Mouse (Mus musculus) embryonic facial prominence, embryonic 14.5 days (tissue): ENCODE measurements around the gene Parvg. TPM values are rescaled to one million over a fixed set of nuclear protein-coding genes. Genes with fewer than 3 reads are reported as not detected.

Experiments
- ATAC-seq: fragments of 200-750 bp; cut with Nextera tagmentation; 2 replicates; pipeline ENCODE4 v1.8.0; 2017; ENCODE audit warnings: low read depth, moderate number of reproducible peaks, moderate TSS enrichment
- DNase-seq: peaks from one replicate; pipeline ENCODE4 v3.0.0-alpha.2; 2015; ENCODE audit warnings: low spot score
- H3K27ac ChIP-seq: fragments of 300-500 bp; sonication (generic); replicated peaks from 2 replicates; pipeline ENCODE4 v1.5.1; 2014; ENCODE audit warnings: low read depth, mild to moderate bottlenecking, low read length, moderate library complexity
- H3K27me3 ChIP-seq: fragments of 300-500 bp; sonication (generic); replicated peaks from 2 replicates; pipeline ENCODE4 v1.6.1; 2014; ENCODE audit warnings: low read length; ENCODE audit not compliant: control insufficient read depth, insufficient read depth
- H3K36me3 ChIP-seq: fragments of 300-500 bp; sonication (generic); 2 replicates; pipeline ENCODE4 v1.6.1; 2014; ENCODE audit warnings: low read length, mixed read lengths; ENCODE audit not compliant: control insufficient read depth, insufficient read depth
- H3K4me1 ChIP-seq: fragments of 300-500 bp; sonication (generic); 2 replicates; pipeline ENCODE4 v1.6.1; 2014; ENCODE audit warnings: antibody characterized with exemption, low read length; ENCODE audit not compliant: control insufficient read depth, insufficient read depth
- H3K4me2 ChIP-seq: fragments of 300-500 bp; sonication (generic); 2 replicates; pipeline ENCODE4 v1.6.1; 2014; ENCODE audit warnings: low read depth, mild to moderate bottlenecking, low read length, moderate library complexity, mixed read lengths
- H3K4me3 ChIP-seq: fragments of 300-500 bp; sonication (generic); 2 replicates; pipeline ENCODE4 v1.5.1; 2014; ENCODE audit warnings: low read depth, mild to moderate bottlenecking, low read length
- H3K9ac ChIP-seq: fragments of 300-500 bp; sonication (generic); 2 replicates; pipeline ENCODE4 v1.6.1; 2014; ENCODE audit warnings: low read depth, mild to moderate bottlenecking, low read length, moderate library complexity, mixed read lengths
- H3K9me3 ChIP-seq: fragments of 300-500 bp; sonication (generic); 2 replicates; pipeline ENCODE4 v1.6.1; 2016; ENCODE audit warnings: low read length; ENCODE audit not compliant: control insufficient read depth
- WGBS: fragments of 180-500 bp; shearing (Covaris S2); extraction: QIAGEN DNeasy Blood & Tissue Kit; methylation state at CpG from one replicate; pipeline ENCODE4 v1.1.7; 2014; 5-methylcytosine and 5-hydroxymethylcytosine counted together
- polyA plus RNA-seq: library from polyadenylated mRNA; unstranded; fragments of >200 nt; fragmentation: Nextera tagmentation; extraction: Ambion mirVana; gene quantifications from 2 replicates; pipeline ENCODE4 v1.2.1, GENCODE M21; 2014

Gene Parvg
- polyA plus RNA-seq, 1 experiment from 2014 or later: 2.4 TPM

- Histone ChIP-seq H3K36me3 (no peaks in the 10 kb centered on the region), H3K27ac (peak overlapping the region; percentile 61; the same call in 1 of the 2 replicates), H3K4me3 (no peak overlapping the region), H3K27me3 (no peaks in the 10 kb centered on the region), H3K4me2 (no peak overlapping the region), H3K9me3 (0 out of 2 replicates have a peak, but pooled peaks cover 5% of the 10 kb centered on the region), H3K4me1 (peaks cover 27% of the 10 kb centered on the region), H3K9ac (no peak overlapping the region)
- DNase-seq: peak; percentile 45
- peak; percentile 31 for ATAC-seq
- WGBS: 28% methylated on average over 9 of the region's 9 CpGs
Measured at GRCm38 (mm10) chr15:84313566-84313878, 10.3 kb upstream of the Parvg start.

GRCm38 (mm10) chr15:84314420-84315080, 9.3 kb upstream of the Parvg start:
- 0 out of 2 replicates have a peak, but pooled peaks cover 5% of the 10 kb centered on the region for H3K9me3 ChIP-seq
- no peak overlapping the region for H3K9ac ChIP-seq
- DNase-seq (no peak), ATAC-seq (no peak)
- peaks cover 27% of the 10 kb centered on the region for H3K4me1 ChIP-seq
- no peaks in the 10 kb centered on the region for H3K36me3 ChIP-seq
- WGBS: 30% methylated on average over 18 of the region's 18 CpGs
- H3K27me3 ChIP-seq: no peaks in the 10 kb centered on the region
- 0 out of 2 replicates have a peak overlapping the region, but pooled peaks have one; percentile 61 for H3K27ac ChIP-seq
- no peak overlapping the region for H3K4me2 ChIP-seq
- H3K4me3 ChIP-seq: no peak overlapping the region

- DNase-seq: peak; percentile 71
- Histone ChIP-seq H3K27me3 (no peaks in the 10 kb centered on the region), H3K9ac (no peak overlapping the region), H3K36me3 (no peaks in the 10 kb centered on the region), H3K4me3 (no peak overlapping the region), H3K4me2 (no peak overlapping the region), H3K9me3 (0 out of 2 replicates have a peak, but pooled peaks cover 5% of the 10 kb centered on the region), H3K4me1 (peaks cover 27% of the 10 kb centered on the region), H3K27ac (no peak overlapping the region)
- no peak for ATAC-seq
- WGBS: 43% methylated on average over 15 of the region's 15 CpGs
Measured at GRCm38 (mm10) chr15:84315276-84316046, 8.4 kb upstream of the Parvg start.

GRCm38 (mm10) chr15:84319393-84319792, 4.4 kb upstream of the Parvg start:
- H3K27me3 ChIP-seq: no peaks in the 10 kb centered on the region
- H3K9ac ChIP-seq: no peak overlapping the region
- peaks cover 11% of the 10 kb centered on the region for H3K4me1 ChIP-seq
- H3K4me2 ChIP-seq: no peak overlapping the region
- H3K36me3 ChIP-seq: no peaks in the 10 kb centered on the region
- H3K4me3 ChIP-seq: no peak overlapping the region
- ATAC-seq (no peak), DNase-seq (no peak)
- no peak overlapping the region for H3K27ac ChIP-seq
- WGBS: 71% methylated on average over 4 of the region's 4 CpGs
- 0 out of 2 replicates have a peak, but pooled peaks cover 5% of the 10 kb centered on the region for H3K9me3 ChIP-seq

- no peak overlapping the region for H3K9ac ChIP-seq
- no peaks in the 10 kb centered on the region for H3K27me3 ChIP-seq
- no peaks in the 10 kb centered on the region for H3K36me3 ChIP-seq
- H3K9me3 ChIP-seq: 0 out of 2 replicates have a peak, but pooled peaks cover 5% of the 10 kb centered on the region
- no peak overlapping the region for H3K4me2 ChIP-seq
- H3K27ac ChIP-seq: no peak overlapping the region
- no peak overlapping the region for H3K4me3 ChIP-seq
- ATAC-seq (no peak), DNase-seq (no peak)
- H3K4me1 ChIP-seq: peaks cover 6% of the 10 kb centered on the region; the same call in 1 of the 2 replicates
- WGBS: 81% methylated on average over 8 of the region's 8 CpGs
Measured at GRCm38 (mm10) chr15:84321544-84322174, 2.2 kb upstream of the Parvg start.

GRCm38 (mm10) chr15:84324870-84325553, 1.2 kb downstream of the Parvg start:
- Histone ChIP-seq H3K27me3 (no peaks in the 10 kb centered on the region), H3K36me3 (no peaks in the 10 kb centered on the region), H3K27ac (no peak overlapping the region), H3K9ac (no peak overlapping the region), H3K4me2 (no peak overlapping the region), H3K9me3 (no peaks in the 10 kb centered on the region), H3K4me3 (no peak overlapping the region), H3K4me1 (peaks cover 6% of the 10 kb centered on the region; the same call in 1 of the 2 replicates)
- 68% methylated on average over 7 of the region's 8 CpGs for WGBS
- ATAC-seq (no peak), DNase-seq (no peak)

GRCm38 (mm10) chr15:84325736-84326135, 1.9 kb downstream of the Parvg start:
- 50% methylated on average over 12 of the region's 12 CpGs for WGBS
- no peak overlapping the region for H3K27ac ChIP-seq
- no peak overlapping the region for H3K4me3 ChIP-seq
- no peak overlapping the region for H3K4me2 ChIP-seq
- peaks cover 6% of the 10 kb centered on the region; the same call in 1 of the 2 replicates for H3K4me1 ChIP-seq
- no peak overlapping the region for H3K9ac ChIP-seq
- no peak for ATAC-seq
- no peaks in the 10 kb centered on the region for H3K9me3 ChIP-seq
- no peaks in the 10 kb centered on the region for H3K27me3 ChIP-seq
- no peaks in the 10 kb centered on the region for H3K36me3 ChIP-seq
- DNase-seq: no peak

- H3K4me2 ChIP-seq: no peak overlapping the region
- H3K9ac ChIP-seq: no peak overlapping the region
- H3K27ac ChIP-seq: no peak overlapping the region
- no peaks in the 10 kb centered on the region for H3K36me3 ChIP-seq
- WGBS: 74% methylated on average over 10 of the region's 10 CpGs
- no peaks in the 10 kb centered on the region for H3K9me3 ChIP-seq
- peak; percentile 29 for DNase-seq
- no peak overlapping the region for H3K4me3 ChIP-seq
- no peaks in the 10 kb centered on the region for H3K27me3 ChIP-seq
- H3K4me1 ChIP-seq: peaks cover 6% of the 10 kb centered on the region; the same call in 1 of the 2 replicates
- peak; percentile 65; the same call in 1 of the 2 replicates for ATAC-seq
Measured at GRCm38 (mm10) chr15:84328870-84329269, 5.0 kb downstream of the Parvg start.
